Mouse (Mus musculus) forebrain, embryonic 11.5 days (tissue): ENCODE measurements around the gene Thap8. TPM values are rescaled to one million over a fixed set of nuclear protein-coding genes. Genes with fewer than 3 reads are reported as not detected.

Experiments used
- ATAC-seq: fragments of 200-750 bp; cut with Nextera tagmentation; replicated peaks from 2 replicates; pipeline ENCODE4 v1.8.0; 2017; ENCODE audit warnings: moderate TSS enrichment; ENCODE audit not compliant: low FRiP score
- DNase-seq: peaks from one replicate; pipeline ENCODE4 v3.0.0-alpha.2; 2017; ENCODE audit warnings: low spot score
- H3K27ac ChIP-seq: fragments of 300-500 bp; sonication (generic); 2 replicates; pipeline ENCODE4 v1.5.1; 2014; ENCODE audit warnings: low read depth, low read length
- H3K27me3 ChIP-seq: fragments of 300-500 bp; sonication (generic); 2 replicates; pipeline ENCODE4 v1.6.1; 2014; ENCODE audit warnings: mild to moderate bottlenecking, low read length, mixed read lengths; ENCODE audit not compliant: control insufficient read depth, insufficient read depth
- H3K36me3 ChIP-seq: fragments of 300-500 bp; sonication (generic); 2 replicates; pipeline ENCODE4 v1.6.1; 2014; ENCODE audit warnings: mild to moderate bottlenecking, low read length, moderate library complexity, mixed read lengths; ENCODE audit not compliant: control insufficient read depth, insufficient read depth
- H3K4me1 ChIP-seq: fragments of 300-500 bp; sonication (generic); replicated peaks from 2 replicates; pipeline ENCODE4 v1.6.1; 2014; ENCODE audit warnings: low read length, mixed read lengths; ENCODE audit not compliant: control insufficient read depth, insufficient read depth
- H3K4me2 ChIP-seq: fragments of 300-500 bp; sonication (generic); 2 replicates; pipeline ENCODE4 v1.6.1; 2014; ENCODE audit warnings: low read depth, mild to moderate bottlenecking, low read length, moderate library complexity, mixed read lengths; ENCODE audit not compliant: severe bottlenecking
- H3K4me3 ChIP-seq: fragments of 300-500 bp; sonication (generic); 2 replicates; pipeline ENCODE4 v1.5.1; 2014; ENCODE audit warnings: low read depth, low read length
- H3K9ac ChIP-seq: fragments of 300-500 bp; sonication (generic); 2 replicates; pipeline ENCODE4 v1.6.1; 2014; ENCODE audit warnings: low read length
- H3K9me3 ChIP-seq: fragments of 300-500 bp; sonication (generic); 2 replicates; pipeline ENCODE4 v1.6.1; 2016; ENCODE audit warnings: low read length, mixed read lengths; ENCODE audit not compliant: control insufficient read depth
- WGBS: fragments of 180-500 bp; shearing (Covaris S2); extraction: QIAGEN DNeasy Blood & Tissue Kit; methylation state at CpG from one replicate; pipeline ENCODE4 v1.1.7; 2014; 5-methylcytosine and 5-hydroxymethylcytosine counted together
- polyA plus RNA-seq: library from polyadenylated mRNA; unstranded; fragments of >200 nt; fragmentation: Nextera tagmentation; extraction: Ambion mirVana; gene quantifications from 2 replicates; pipeline ENCODE4 v1.2.1, GENCODE M21; 2014

The Thap8 gene
- polyA plus RNA-seq, 1 experiment from 2014 or later = 0.13 TPM

GRCm38 (mm10) chr7:30339432-30340109, 59.7 kb downstream of the Thap8 start:
- H3K36me3 ChIP-seq = no peaks in the 10 kb centered on the region
- ATAC-seq = no peak
- no peak overlapping the region for H3K27ac ChIP-seq
- H3K9ac ChIP-seq = no peak overlapping the region
- no peaks in the 10 kb centered on the region for H3K9me3 ChIP-seq
- no peak overlapping the region for H3K4me2 ChIP-seq
- WGBS = 71% methylated on average over 5 of the region's 5 CpGs
- no peak for DNase-seq
- no peaks in the 10 kb centered on the region for H3K4me1 ChIP-seq
- no peak overlapping the region for H3K4me3 ChIP-seq
- 0 out of 2 replicates have a peak, but pooled peaks cover 5% of the 10 kb centered on the region for H3K27me3 ChIP-seq

Other genes with a start within 250 kb of the Thap8 start
- gene Zfp14, start 228.7 kb upstream of the Thap8 start, polyA plus RNA-seq = 5.6 and 6.2 TPM in 2 replicates
- 6.6 and 7.5 TPM in 2 replicates for gene Zfp82, start 207.2 kb upstream of the Thap8 start, polyA plus RNA-seq
- gene Gm26920, start 189.7 kb upstream of the Thap8 start, polyA plus RNA-seq = 1.9 and 2.9 TPM in 2 replicates
- gene Zfp566, start 189.6 kb upstream of the Thap8 start, polyA plus RNA-seq = 12.8 and 13.8 TPM in 2 replicates
- gene Zfp260, start 185.3 kb upstream of the Thap8 start, polyA plus RNA-seq = 121 and 124 TPM in 2 replicates
- gene Zfp382, start 158.2 kb upstream of the Thap8 start, polyA plus RNA-seq = 12.6 and 15.3 TPM in 2 replicates
- 14.0 and 15.5 TPM in 2 replicates for gene Zfp146, start 110.3 kb upstream of the Thap8 start, polyA plus RNA-seq
- 3.5 and 3.9 TPM in 2 replicates for gene Cox7a1, start 96.0 kb upstream of the Thap8 start, polyA plus RNA-seq
- gene Capns1, start 81.3 kb upstream of the Thap8 start, polyA plus RNA-seq = 39.7 and 47.7 TPM in 2 replicates
- gene Polr2i, start 48.1 kb upstream of the Thap8 start, polyA plus RNA-seq = 166 and 167 TPM in 2 replicates
- 235 and 270 TPM in 2 replicates for gene Tbcb, start 47.8 kb upstream of the Thap8 start, polyA plus RNA-seq
- not detected in 2 replicates for gene Ovol3, start 44.4 kb upstream of the Thap8 start, polyA plus RNA-seq
- gene Wdr62, start 325 bp downstream of the Thap8 start, polyA plus RNA-seq = 21.7 and 26.4 TPM in 2 replicates
- gene Clip3, start 11.6 kb downstream of the Thap8 start, polyA plus RNA-seq = 98.8 and 110 TPM in 2 replicates
- gene Alkbh6, start 28.6 kb downstream of the Thap8 start, polyA plus RNA-seq = 71.3 and 83.8 TPM in 2 replicates
- gene Syne4, start 34.7 kb downstream of the Thap8 start, polyA plus RNA-seq = 29.2 and 30.2 TPM in 2 replicates
- gene E130208F15Rik, start 41.6 kb downstream of the Thap8 start, polyA plus RNA-seq = not detected in 2 replicates
- 21.8 and 23.5 TPM in 2 replicates for gene Sdhaf1, start 43.8 kb downstream of the Thap8 start, polyA plus RNA-seq
- 7.2 TPM in 2 replicates for gene Lrfn3, start 82.7 kb downstream of the Thap8 start, polyA plus RNA-seq
- gene Tyrobp, start 133.7 kb downstream of the Thap8 start, polyA plus RNA-seq = 9.6 and 15.2 TPM in 2 replicates
- 1.0 TPM in 1 of 2 replicates, not detected in the other for gene Hcst, start 139.8 kb downstream of the Thap8 start, polyA plus RNA-seq
- gene Nfkbid, start 141.6 kb downstream of the Thap8 start, polyA plus RNA-seq = 1.3 and 1.6 TPM in 2 replicates
- gene Aplp1, start 165.4 kb downstream of the Thap8 start, polyA plus RNA-seq = 99.2 and 108 TPM in 2 replicates
- gene Kirrel2, start 177.6 kb downstream of the Thap8 start, polyA plus RNA-seq = 0.55 and 0.61 TPM in 2 replicates
- 0.21 and 0.24 TPM in 2 replicates for gene Nphs1, start 178.2 kb downstream of the Thap8 start, polyA plus RNA-seq
- gene Prodh2, start 213.5 kb downstream of the Thap8 start, polyA plus RNA-seq = not detected in 2 replicates